Mouse (Mus musculus) kidney, postnatal 0 days (tissue): Measurements from ENCODE around the gene Nckap5. TPM values are rescaled to one million over a fixed set of nuclear protein-coding genes. Genes with fewer than 3 reads are reported as not detected.

ENCODE experiments used
- ATAC-seq: fragments of 200-750 bp; cut with Nextera tagmentation; replicated peaks from 2 replicates; pipeline ENCODE4 v1.8.0; 2017; ENCODE audit warnings: low read depth, moderate number of reproducible peaks, moderate TSS enrichment, moderate library complexity; ENCODE audit not compliant: low FRiP score
- DNase-seq: peaks from one replicate; pipeline ENCODE4 v3.0.0-alpha.2; 2016; ENCODE audit warnings: low spot score
- H3K27ac ChIP-seq: fragments of 300-500 bp; sonication (generic); 2 replicates; pipeline ENCODE4 v1.5.1; 2014; ENCODE audit warnings: mild to moderate bottlenecking
- H3K27me3 ChIP-seq: fragments of 300-500 bp; sonication (generic); 2 replicates; pipeline ENCODE4 v1.6.1; 2014; ENCODE audit warnings: low read length, mixed read lengths; ENCODE audit not compliant: insufficient read depth
- H3K36me3 ChIP-seq: fragments of 300-500 bp; sonication (generic); 2 replicates; pipeline ENCODE4 v1.6.1; 2014; ENCODE audit warnings: low read length, mixed read lengths; ENCODE audit not compliant: insufficient read depth
- H3K4me1 ChIP-seq: fragments of 300-500 bp; sonication (generic); replicated peaks from 2 replicates; pipeline ENCODE4 v1.6.1; 2014; ENCODE audit warnings: antibody characterized with exemption, low read length, mixed read lengths; ENCODE audit not compliant: insufficient read depth
- H3K4me2 ChIP-seq: fragments of 300-500 bp; sonication (generic); 2 replicates; pipeline ENCODE4 v1.6.1; 2014; ENCODE audit warnings: mild to moderate bottlenecking, low read length, moderate library complexity, mixed read lengths
- H3K4me3 ChIP-seq: fragments of 300-500 bp; sonication (generic); replicated peaks from 2 replicates; pipeline ENCODE4 v1.5.1; 2014; ENCODE audit warnings: low read depth, low read length
- H3K9ac ChIP-seq: fragments of 300-500 bp; sonication (generic); 2 replicates; pipeline ENCODE4 v1.6.1; 2014; ENCODE audit warnings: low read depth, low read length
- H3K9me3 ChIP-seq: fragments of 300-500 bp; sonication (generic); replicated peaks from 2 replicates; pipeline ENCODE4 v1.6.1; 2016; ENCODE audit warnings: low read length, inconsistent platforms, mixed read lengths
- CTCF ChIP-seq: IDR thresholded peaks from 2 replicates; pipeline ENCODE4 v1.5.1; 2016; ENCODE audit warnings: antibody characterized with exemption, low read depth, mild to moderate bottlenecking, moderate library complexity
- WGBS: fragments of 180-500 bp; shearing (Covaris S2); extraction: QIAGEN DNeasy Blood & Tissue Kit; methylation state at CpG from one replicate; pipeline ENCODE4 v1.1.7; 2014; 5-methylcytosine and 5-hydroxymethylcytosine counted together
- polyA plus RNA-seq: library from polyadenylated mRNA; unstranded; fragments of >200 nt; fragmentation: Nextera tagmentation; extraction: Ambion mirVana; gene quantifications from 2 replicates; pipeline ENCODE4 v1.2.1, GENCODE M21; 2015

Nckap5 gene
- polyA plus RNA-seq, 1 experiment from 2014 or later = 4.0 TPM

DNA sequence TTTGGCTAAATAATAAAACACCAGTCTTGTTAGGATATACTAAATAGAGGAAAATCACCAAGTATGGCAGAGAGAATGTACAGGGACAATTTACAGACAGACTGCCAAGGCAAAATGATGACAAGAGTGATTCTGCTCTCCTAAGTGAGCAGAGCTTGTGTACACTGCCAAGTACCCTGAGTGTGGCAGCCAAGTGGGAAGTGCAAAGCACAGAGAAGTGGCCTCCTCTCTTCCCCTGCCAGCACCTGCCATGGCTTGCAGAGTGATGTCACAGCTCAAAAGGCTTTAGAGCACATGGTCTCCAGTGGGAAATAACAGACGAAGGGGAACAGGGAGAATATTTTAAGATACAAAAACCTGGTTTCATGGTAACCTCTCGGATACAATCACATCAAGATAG lies 488.8 kb downstream of the Nckap5 start:
- TF ChIP-seq CTCF = no peak
- no peaks in the 10 kb centered on the region for H3K27me3 ChIP-seq
- H3K36me3 ChIP-seq = no peaks in the 10 kb centered on the region
- ATAC-seq = no peak
- no peak overlapping the region for H3K27ac ChIP-seq
- DNase-seq = no peak
- no peak overlapping the region for H3K4me3 ChIP-seq
- no peaks in the 10 kb centered on the region for H3K9me3 ChIP-seq
- H3K4me2 ChIP-seq = no peak overlapping the region
- H3K4me1 ChIP-seq = no peaks in the 10 kb centered on the region
- 85% methylated on average over 2 of the region's 2 CpGs for WGBS
- H3K9ac ChIP-seq = no peak overlapping the region

DNA sequence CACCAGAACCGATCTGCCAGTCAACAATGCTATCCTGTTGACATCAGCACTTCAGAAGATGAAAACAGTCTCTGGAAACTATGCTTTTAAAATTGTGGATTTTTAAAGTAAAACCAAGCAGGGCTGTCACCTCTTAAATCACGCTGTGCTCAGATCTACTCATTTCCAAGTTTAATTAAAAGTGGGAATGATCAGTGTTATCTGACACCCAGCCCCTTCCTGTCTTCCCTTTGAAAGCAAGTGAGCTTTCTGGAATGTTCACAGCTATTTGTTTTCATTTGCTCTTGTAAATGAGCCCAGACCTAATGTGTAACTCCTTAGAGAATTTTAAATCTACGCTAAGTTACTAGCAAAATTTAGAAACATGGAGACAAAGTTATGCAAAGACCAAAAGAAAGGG lies 491.3 kb downstream of the Nckap5 start:
- Histone ChIP-seq H3K4me3 (no peak overlapping the region), H3K27ac (no peak overlapping the region), H3K4me2 (no peak overlapping the region), H3K9me3 (no peaks in the 10 kb centered on the region), H3K27me3 (no peaks in the 10 kb centered on the region), H3K4me1 (no peaks in the 10 kb centered on the region), H3K9ac (no peak overlapping the region), H3K36me3 (no peaks in the 10 kb centered on the region)
- DNase-seq (peak; percentile 62), ATAC-seq (no peak)
- TF ChIP-seq CTCF = no peak
- 34% methylated on average over 3 of the region's 3 CpGs for WGBS

GRCm38 (mm10) chr1:126334202-126334601 lies 496.4 kb downstream of the Nckap5 start:
- ATAC-seq = no peak
- Histone ChIP-seq H3K27ac (no peak overlapping the region), H3K4me3 (no peak overlapping the region), H3K9ac (no peak overlapping the region), H3K9me3 (no peaks in the 10 kb centered on the region), H3K4me1 (no peaks in the 10 kb centered on the region), H3K36me3 (no peaks in the 10 kb centered on the region), H3K27me3 (no peaks in the 10 kb centered on the region), H3K4me2 (no peak overlapping the region)
- no peak for DNase-seq
- WGBS = 85% methylated on average over 4 of the region's 4 CpGs
- TF ChIP-seq CTCF = no peak

GRCm38 (mm10) chr1:126332026-126332425 lies 498.6 kb downstream of the Nckap5 start:
- H3K4me1 ChIP-seq = no peaks in the 10 kb centered on the region
- no peaks in the 10 kb centered on the region for H3K27me3 ChIP-seq
- H3K36me3 ChIP-seq = no peaks in the 10 kb centered on the region
- no peak for TF ChIP-seq CTCF
- DNase-seq (no peak), ATAC-seq (no peak)
- no peak overlapping the region for H3K27ac ChIP-seq
- no peak overlapping the region for H3K9ac ChIP-seq
- H3K4me2 ChIP-seq = no peak overlapping the region
- H3K9me3 ChIP-seq = no peaks in the 10 kb centered on the region
- no peak overlapping the region for H3K4me3 ChIP-seq
- WGBS = 64% methylated on average over 2 of the region's 2 CpGs

DNA sequence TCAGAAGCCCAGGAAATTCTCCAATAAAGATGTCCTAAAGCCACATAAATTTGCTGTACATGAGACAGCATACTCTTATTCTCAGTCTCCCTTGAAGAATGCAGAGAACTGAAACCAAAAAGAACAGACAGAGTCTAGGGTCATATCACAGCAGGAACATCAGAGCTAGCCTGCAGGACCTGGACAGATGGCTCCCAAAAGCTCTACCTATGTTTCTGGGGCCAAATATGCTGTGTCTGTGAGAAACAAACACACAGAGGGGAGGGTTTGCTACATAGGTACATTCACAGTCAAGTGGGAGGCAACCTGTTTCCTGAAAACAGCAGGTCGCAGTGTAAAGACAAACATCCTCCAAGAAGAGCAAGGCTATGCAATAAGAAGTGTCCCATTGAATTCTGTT lies 509.9 kb downstream of the Nckap5 start:
- DNase-seq (no peak), ATAC-seq (no peak)
- H3K27ac ChIP-seq = no peak overlapping the region
- no peak overlapping the region for H3K9ac ChIP-seq
- no peaks in the 10 kb centered on the region for H3K27me3 ChIP-seq
- H3K4me1 ChIP-seq = no peaks in the 10 kb centered on the region
- H3K4me3 ChIP-seq = no peak overlapping the region
- 74% methylated on average over 1 of the region's 1 CpGs for WGBS
- no peak overlapping the region for H3K4me2 ChIP-seq
- no peaks in the 10 kb centered on the region for H3K36me3 ChIP-seq
- TF ChIP-seq CTCF = no peak
- no peaks in the 10 kb centered on the region for H3K9me3 ChIP-seq

DNA sequence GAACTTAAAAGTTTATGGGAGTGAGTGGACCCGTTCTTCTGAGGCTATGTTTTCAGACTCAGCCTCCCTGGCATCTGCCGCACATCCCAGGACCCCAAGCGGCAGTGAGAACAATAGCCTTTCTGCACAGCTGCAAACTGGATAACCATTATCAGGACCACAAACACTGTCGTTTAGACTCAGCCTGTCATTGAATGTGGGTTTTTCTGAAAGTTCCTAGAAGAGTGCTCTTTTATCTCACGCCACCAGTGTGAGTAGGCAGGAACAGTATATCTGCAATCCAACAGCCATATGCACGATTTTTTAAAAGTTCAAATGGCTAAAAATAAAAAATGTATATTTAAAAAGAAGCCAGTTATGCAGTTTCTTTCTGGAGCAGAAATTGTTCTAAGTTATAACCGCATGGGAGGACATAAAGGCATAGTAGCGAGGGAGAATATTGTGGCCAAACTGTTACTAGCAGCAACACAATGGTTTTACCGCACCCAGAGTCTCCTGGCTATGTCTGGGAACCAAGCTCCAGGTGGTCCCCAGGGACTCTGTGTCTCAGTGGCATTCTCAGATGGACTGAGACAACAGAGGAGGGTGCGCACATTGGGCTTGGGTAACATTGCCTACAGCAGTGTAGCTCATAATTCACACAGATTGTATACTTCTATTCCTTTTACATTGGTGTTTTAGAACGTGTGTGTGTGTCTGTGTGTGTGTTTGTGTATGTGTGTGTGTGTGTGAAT lies 512.6 kb downstream of the Nckap5 start:
- WGBS = 71% methylated on average over 11 of the region's 11 CpGs
- Histone ChIP-seq H3K9me3 (no peaks in the 10 kb centered on the region), H3K27me3 (no peaks in the 10 kb centered on the region), H3K4me2 (no peak overlapping the region), H3K9ac (no peak overlapping the region), H3K4me1 (no peaks in the 10 kb centered on the region), H3K27ac (no peak overlapping the region), H3K4me3 (no peak overlapping the region), H3K36me3 (no peaks in the 10 kb centered on the region)
- TF ChIP-seq CTCF = no peak
- no peak for DNase-seq
- no peak for ATAC-seq

DNA sequence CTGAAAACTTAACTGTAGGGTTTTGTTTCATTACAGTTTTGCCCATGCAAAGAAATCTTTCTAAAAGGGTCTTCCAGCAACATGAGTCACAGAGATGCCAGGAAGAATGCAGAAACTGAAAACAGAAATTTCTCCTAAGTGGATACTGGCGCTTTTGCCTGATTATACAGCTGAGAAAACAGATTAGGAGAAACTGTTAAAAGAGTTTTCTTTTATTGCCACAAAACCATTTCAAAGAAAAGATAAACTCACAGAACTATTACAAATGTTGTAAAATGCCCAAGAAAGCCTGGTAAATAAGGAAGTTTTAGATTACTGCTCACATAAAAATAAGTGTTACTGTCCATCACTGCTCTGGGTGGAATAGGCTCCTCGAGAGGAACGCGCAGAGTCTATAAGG lies 513.3 kb downstream of the Nckap5 start:
- Histone ChIP-seq H3K9me3 (no peaks in the 10 kb centered on the region), H3K27me3 (no peaks in the 10 kb centered on the region), H3K36me3 (no peaks in the 10 kb centered on the region), H3K27ac (no peak overlapping the region), H3K4me2 (no peak overlapping the region), H3K9ac (no peak overlapping the region), H3K4me3 (no peak overlapping the region), H3K4me1 (no peaks in the 10 kb centered on the region)
- WGBS = 78% methylated on average over 4 of the region's 4 CpGs
- DNase-seq (no peak), ATAC-seq (no peak)
- TF ChIP-seq CTCF = no peak
